Mouse (Mus musculus) MEL (cell line): ENCODE results near the gene Pp2d1. TPM values are rescaled to one million over a fixed set of nuclear protein-coding genes. Genes with fewer than 3 reads are reported as not detected.

Source experiments
- DNase-seq: peaks from one replicate; pipeline ENCODE4 v3.0.0; 2011; ENCODE audit warnings: low read depth, low spot score
- H3K27ac ChIP-seq: 2 replicates; pipeline ENCODE4 v1.5.1; 2012; ENCODE audit warnings: low read depth, mild to moderate bottlenecking, control low read depth, low read length, moderate library complexity; ENCODE audit not compliant: control insufficient read depth
- H3K27me3 ChIP-seq, 2 experiments: fragments of 150-350 bp in 1 of 2; sonication (generic) in 1 of 2; 2 replicates each; pipeline ENCODE4 v1.6.1; 2012; ENCODE audit warnings: low read length in 2 of 2, mild to moderate bottlenecking in 2 of 2, improper control_type of control experiment in 1 of 2, moderate library complexity in 1 of 2; ENCODE audit not compliant: insufficient read depth in 2 of 2, control insufficient read depth in 1 of 2
- H3K36me3 ChIP-seq, 2 experiments: 2 replicates each; pipeline ENCODE4 v1.6.1; 2012 to 2014; ENCODE audit warnings: low read length in 2 of 2, improper control_type of control experiment in 1 of 2, inconsistent platforms in 1 of 2, mild to moderate bottlenecking in 1 of 2; ENCODE audit not compliant: insufficient read depth in 2 of 2, control insufficient read depth in 1 of 2
- H3K4me1 ChIP-seq, 2 experiments: fragments of 150-350 bp in 1 of 2; sonication (generic) in 1 of 2; 2 replicates each; pipeline ENCODE4 v1.6.1; 2012; ENCODE audit warnings: low read length in 2 of 2, improper control_type of control experiment in 1 of 2, mild to moderate bottlenecking in 1 of 2; ENCODE audit not compliant: insufficient read depth in 2 of 2, control insufficient read depth in 1 of 2
- H3K4me3 ChIP-seq, 2 experiments: fragments of 150-350 bp in 1 of 2; sonication (generic) in 1 of 2; 2 replicates each; pipeline ENCODE4 v1.5.1; 2012; ENCODE audit warnings: low read depth in 2 of 2, low read length in 2 of 2, mild to moderate bottlenecking in 2 of 2, moderate library complexity in 2 of 2, control low read depth in 1 of 2, improper control_type of control experiment in 1 of 2; ENCODE audit not compliant: control insufficient read depth in 1 of 2, insufficient read depth in 1 of 2
- H3K79me2 ChIP-seq: 2 replicates; pipeline ENCODE4 v1.6.1; 2012; ENCODE audit warnings: mild to moderate bottlenecking, low read length, moderate library complexity; ENCODE audit not compliant: control insufficient read depth, poor library complexity, insufficient read depth
- H3K9ac ChIP-seq: 2 replicates; pipeline ENCODE4 v1.6.1; 2012; ENCODE audit warnings: low read depth, mild to moderate bottlenecking, control low read depth, low read length, moderate library complexity; ENCODE audit not compliant: control insufficient read depth, poor library complexity, severe bottlenecking
- H3K9me3 ChIP-seq: fragments of 150-350 bp; sonication (generic); replicated peaks from 2 replicates; pipeline ENCODE4 v1.6.1; 2012; ENCODE audit warnings: mild to moderate bottlenecking, low read length, improper control_type of control experiment, moderate library complexity; ENCODE audit not compliant: insufficient read depth
- BHLHE40 ChIP-seq: IDR thresholded peaks from 2 replicates; pipeline ENCODE4 v1.6.1; 2012; ENCODE audit warnings: low read depth, mild to moderate bottlenecking, inconsistent platforms, low read length, improper control_type of control experiment, borderline replicate concordance
- CTCF ChIP-seq, 3 experiments: IDR thresholded peaks in 2 of 3; conservative IDR thresholded peaks in 1 of 3; 2 replicates each; pipeline ENCODE4 v1.5.1; 2011 to 2012; ENCODE audit warnings: low read length in 3 of 3, low read depth in 2 of 3, mild to moderate bottlenecking in 2 of 3, improper control_type of control experiment in 1 of 3, inconsistent platforms in 1 of 3, mixed read lengths in 1 of 3, moderate library complexity in 1 of 3; ENCODE audit not compliant: control insufficient read depth in 1 of 3, insufficient read depth in 1 of 3, poor library complexity in 1 of 3, severe bottlenecking in 1 of 3
- ELF1 ChIP-seq: IDR thresholded peaks from 2 replicates; pipeline ENCODE4 v1.6.1; 2014; ENCODE audit warnings: low read depth, mild to moderate bottlenecking, inconsistent platforms, low read length, improper control_type of control experiment, moderate library complexity
- GABPA ChIP-seq: IDR thresholded peaks from 2 replicates; pipeline ENCODE4 v1.6.1; 2012; ENCODE audit warnings: low read depth, mild to moderate bottlenecking, inconsistent platforms, low read length, improper control_type of control experiment, moderate library complexity
- GATA1 ChIP-seq: IDR thresholded peaks from 2 replicates; pipeline ENCODE4 v1.6.1; 2011; ENCODE audit warnings: low read depth, low read length, improper control_type of control experiment
- HCFC1 ChIP-seq: IDR thresholded peaks from 2 replicates; pipeline ENCODE4 v1.6.1; 2012; ENCODE audit warnings: low read depth, mild to moderate bottlenecking, inconsistent platforms, low read length, improper control_type of control experiment, moderate library complexity
- JUND ChIP-seq: IDR thresholded peaks from 2 replicates; pipeline ENCODE4 v1.6.1; 2011; ENCODE audit warnings: low read depth, mild to moderate bottlenecking, improper control_type of control experiment, low read length
- MAZ ChIP-seq: IDR thresholded peaks from 2 replicates; pipeline ENCODE4 v1.6.1; 2012; ENCODE audit warnings: low read depth, mild to moderate bottlenecking, inconsistent platforms, low read length, improper control_type of control experiment
- MEF2A ChIP-seq: IDR thresholded peaks from 2 replicates; pipeline ENCODE4 v1.6.1; 2014; ENCODE audit warnings: low read depth, mild to moderate bottlenecking, inconsistent platforms, low read length, improper control_type of control experiment; ENCODE audit not compliant: poor library complexity, insufficient replicate concordance, severe bottlenecking; ENCODE audit errors: extremely low read depth
- MXI1 ChIP-seq: IDR thresholded peaks from 2 replicates; pipeline ENCODE4 v1.6.1; 2011; ENCODE audit warnings: mild to moderate bottlenecking, low read depth, low read length, improper control_type of control experiment
- MYC ChIP-seq: IDR thresholded peaks from 2 replicates; pipeline ENCODE4 v1.6.1; 2011; ENCODE audit warnings: low read depth, mild to moderate bottlenecking, low read length, improper control_type of control experiment, moderate library complexity
- NRF1 ChIP-seq: IDR thresholded peaks from 2 replicates; pipeline ENCODE4 v1.6.1; 2014; ENCODE audit warnings: low read depth, mild to moderate bottlenecking, inconsistent platforms, low read length, improper control_type of control experiment, moderate library complexity; ENCODE audit not compliant: poor library complexity, insufficient read depth, severe bottlenecking
- POLR2AphosphoS5 ChIP-seq: IDR thresholded peaks from 2 replicates; pipeline ENCODE4 v1.6.1; 2012; ENCODE audit warnings: low read depth, borderline replicate concordance, mild to moderate bottlenecking, inconsistent platforms, low read length, moderate library complexity, mixed read lengths
- RCOR1 ChIP-seq: IDR thresholded peaks from 2 replicates; pipeline ENCODE4 v1.6.1; 2012; ENCODE audit warnings: low read depth, mild to moderate bottlenecking, inconsistent platforms, low read length, improper control_type of control experiment
- SIN3A ChIP-seq: IDR thresholded peaks from 2 replicates; pipeline ENCODE4 v1.6.1; 2012; ENCODE audit warnings: low read length, improper control_type of control experiment, inconsistent platforms
- TBP ChIP-seq: IDR thresholded peaks from 2 replicates; pipeline ENCODE4 v1.8.0; 2011; ENCODE audit warnings: low read depth, low read length, improper control_type of control experiment
- UBTF ChIP-seq: IDR thresholded peaks from 2 replicates; pipeline ENCODE4 v1.6.1; 2012; ENCODE audit warnings: low read depth, mild to moderate bottlenecking, inconsistent platforms, low read length, improper control_type of control experiment, moderate library complexity, borderline replicate concordance; ENCODE audit not compliant: insufficient read depth
- ZC3H11A ChIP-seq: IDR thresholded peaks from 2 replicates; pipeline ENCODE4 v1.6.1; 2012; ENCODE audit warnings: low read depth, mild to moderate bottlenecking, inconsistent platforms, low read length, improper control_type of control experiment
- ZKSCAN1 ChIP-seq: IDR thresholded peaks from 2 replicates; pipeline ENCODE4 v1.6.1; 2012; ENCODE audit warnings: low read depth, mild to moderate bottlenecking, inconsistent platforms, low read length, improper control_type of control experiment, moderate library complexity
- ZNF384 ChIP-seq: IDR thresholded peaks from 2 replicates; pipeline ENCODE4 v1.6.1; 2012; ENCODE audit warnings: low read depth, mild to moderate bottlenecking, inconsistent platforms, low read length, improper control_type of control experiment
- polyA plus RNA-seq, 2 experiments: library from polyadenylated mRNA; stranded (reverse) in 1 of 2; unstranded in 1 of 2; fragments of >175 nt in 1 of 2; fragments of >200 nt in 1 of 2; gene quantifications; 2 replicates each; pipeline versions ENCODE4 v1.2.1 to v1.2.4; 2012; ENCODE audit warnings: low replicate concordance in 2 of 2, low read depth in 1 of 2; ENCODE audit not compliant: insufficient read length in 2 of 2, insufficient read depth in 1 of 2, missing spikeins in 1 of 2
- total RNA-seq: library from RNA; depleted of rRNA; stranded (reverse); fragments of 300-350 nt; gene quantifications from 2 replicates; pipeline ENCODE4 v1.2.3, GENCODE M21; 2012

Gene Pp2d1
- total and polyA plus RNA-seq, 3 experiments = 0.04 to 0.08 TPM; not detected in 1

- no peaks in the 10 kb centered on the region; a peak in 2 of 4 replicates for H3K36me3 ChIP-seq
- H3K4me3 ChIP-seq = no peak overlapping the region
- no peak for DNase-seq
- H3K27me3 ChIP-seq = no peaks in the 10 kb centered on the region
- no peak overlapping the region for H3K27ac ChIP-seq
- H3K4me1 ChIP-seq = 0 out of 4 replicates have a peak, but pooled peaks cover 0 to 2% of the 10 kb centered on the region in 2 experiments
- H3K9ac ChIP-seq = no peak overlapping the region
- no peaks in the 10 kb centered on the region for H3K79me2 ChIP-seq
- no peak for TF ChIP-seq NRF1
- TF ChIP-seq MXI1 = no peak
- no peak for TF ChIP-seq CTCF (IDR thresholded peaks at IDR 0.05 in 2 of 3, conservative IDR thresholded peaks at IDR 0.05 in 1 of 3; ENCODE audit: control insufficient read depth in 1 of 3, insufficient read depth in 1 of 3, low read depth in 2 of 3, low read length in 3 of 3, poor library complexity in 1 of 3, severe bottlenecking in 1 of 3)
- TF ChIP-seq MAZ = no peak
- TF ChIP-seq MYC = no peak
- TF ChIP-seq SIN3A = no peak
- no peak for TF ChIP-seq ELF1
- TF ChIP-seq ZKSCAN1 = no peak
- no peak for TF ChIP-seq UBTF
- no peak for TF ChIP-seq TBP
- TF ChIP-seq GATA1 = no peak
- no peak for TF ChIP-seq ZNF384
- no peak for TF ChIP-seq HCFC1
- no peak for TF ChIP-seq GABPA
- no peaks in the 10 kb centered on the region for H3K9me3 ChIP-seq
Measured at GRCm38 (mm10) chr17:53559646-53560045, 20.4 kb upstream of the Pp2d1 start.

DNA sequence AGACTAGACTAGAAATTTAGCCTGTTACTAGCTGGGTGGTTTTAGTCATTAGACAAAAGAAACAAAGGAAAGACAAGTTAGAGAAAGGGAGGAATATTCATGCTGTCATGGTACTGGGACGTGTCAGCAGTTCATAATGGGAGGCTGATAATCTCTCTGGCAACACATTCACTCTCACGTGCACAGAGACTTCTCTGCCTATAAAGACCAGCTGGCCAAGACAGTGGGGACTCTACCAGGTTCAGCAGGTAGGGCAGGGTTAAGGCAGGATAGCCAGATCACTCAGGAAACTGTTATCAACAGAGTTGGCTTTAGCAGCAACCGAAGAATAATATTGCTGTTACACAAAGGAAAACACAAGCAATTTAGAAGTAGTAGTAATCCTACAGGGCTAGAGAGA lies 18.2 kb upstream of the Pp2d1 start:
- Histone ChIP-seq H3K27ac (no peak overlapping the region), H3K4me3 (no peak overlapping the region), H3K4me1 (peaks cover 0 to 2% of the 10 kb centered on the region in 2 experiments; a peak in 1 of 4 replicates), H3K79me2 (no peaks in the 10 kb centered on the region), H3K9me3 (no peaks in the 10 kb centered on the region), H3K9ac (no peak overlapping the region), H3K27me3 (no peaks in the 10 kb centered on the region), H3K36me3 (no peaks in the 10 kb centered on the region; a peak in 2 of 4 replicates)
- no peak for DNase-seq
- TF ChIP-seq GATA1 (peak; percentile 33; the same call in 1 of the 2 replicates), RCOR1 (no peak), POLR2AphosphoS5 (no peak), ZC3H11A (no peak), MEF2A (no peak), JUND (no peak), BHLHE40 (peak; percentile 90)
